Mouse (Mus musculus): Measurements from ENCODE around the gene Lemd1. TPM values are rescaled to one million over a fixed set of nuclear protein-coding genes. Genes with fewer than 3 reads are reported as not detected.

Gene Lemd1
- not detected in 2 replicates for polyA plus RNA-seq (2012; rRNA removed)

GRCm38 (mm10) chr1:132191093-132191785 lies at the start of gene Lemd1, which contains the start of gene AC124108.1:
Gene Lemd1 (plus strand): TSS chr1:132191431.
Gene AC124108.1 (plus strand): TSS chr1:132191457.
- no peak for TF ChIP-seq CTCF (IDR thresholded peaks at IDR 0.05; ENCODE audit: insufficient read depth, low read length)
- no peak for TF ChIP-seq POLR2A (IDR thresholded peaks at IDR 0.05; ENCODE audit: borderline replicate concordance, extremely low read depth, low read depth, low read length)
- no peak for DNase-seq
- whole genome bisulfite sequencing = 2% methylated on average over 34 of the region's 34 CpGs
- Histone ChIP-seq H3K4me3 (replicated peaks; ENCODE audit: extremely low read depth, low read depth, low read length) (peak within 1 kb of the TSS; percentile 41), H3K4me1 (ENCODE audit: control insufficient read depth, insufficient read depth, low read length) (peaks cover 4% of the 10 kb centered on the region)

- no peak for DNase-seq
- no peak overlapping the region for H3K4me3 ChIP-seq (replicated peaks; ENCODE audit: extremely low read depth, low read depth, low read length)
- no peaks in the 10 kb centered on the region for H3K4me1 ChIP-seq (ENCODE audit: control insufficient read depth, insufficient read depth, low read length)
- 76% methylated on average over 13 of the region's 13 CpGs for WGBS
- no peak for TF ChIP-seq CTCF (IDR thresholded peaks at IDR 0.05; ENCODE audit: insufficient read depth, low read length)
Observed at GRCm38 (mm10) chr1:132141753-132142152, 49.5 kb upstream of the Lemd1 start.

- TF ChIP-seq CTCF (IDR thresholded peaks at IDR 0.05; ENCODE audit: insufficient read depth, low read length) = no peak
- no peak for TF ChIP-seq POLR2A (IDR thresholded peaks at IDR 0.05; ENCODE audit: borderline replicate concordance, extremely low read depth, low read depth, low read length)
- 18% methylated on average over 5 of the region's 5 CpGs for WGBS
- Histone ChIP-seq H3K4me3 (replicated peaks; ENCODE audit: extremely low read depth, low read depth, low read length) (no peak overlapping the region), H3K4me1 (ENCODE audit: control insufficient read depth, insufficient read depth, low read length) (no peaks in the 10 kb centered on the region)
- DNase-seq = no peak
Observed at GRCm38 (mm10) chr1:132143079-132143478, 48.2 kb upstream of the Lemd1 start.

GRCm38 (mm10) chr1:132143730-132144129 lies 47.5 kb upstream of the Lemd1 start:
- Histone ChIP-seq H3K4me1 (ENCODE audit: control insufficient read depth, insufficient read depth, low read length) (no peaks in the 10 kb centered on the region), H3K4me3 (replicated peaks; ENCODE audit: extremely low read depth, low read depth, low read length) (no peak overlapping the region)
- TF ChIP-seq CTCF (IDR thresholded peaks at IDR 0.05; ENCODE audit: insufficient read depth, low read length) (no peak), POLR2A (IDR thresholded peaks at IDR 0.05; ENCODE audit: borderline replicate concordance, extremely low read depth, low read depth, low read length) (no peak)
- WGBS = 68% methylated on average over 4 of the region's 4 CpGs
- DNase-seq = no peak

- 63% methylated on average over 2 of the region's 2 CpGs for WGBS
- Histone ChIP-seq H3K4me3 (replicated peaks; ENCODE audit: extremely low read depth, low read depth, low read length) (no peak overlapping the region), H3K4me1 (ENCODE audit: control insufficient read depth, insufficient read depth, low read length) (no peaks in the 10 kb centered on the region)
- TF ChIP-seq POLR2A (IDR thresholded peaks at IDR 0.05; ENCODE audit: borderline replicate concordance, extremely low read depth, low read depth, low read length) = no peak
- TF ChIP-seq CTCF (IDR thresholded peaks at IDR 0.05; ENCODE audit: insufficient read depth, low read length) = no peak
- no peak for DNase-seq
Observed at GRCm38 (mm10) chr1:132144223-132144622, 47.0 kb upstream of the Lemd1 start.

GRCm38 (mm10) chr1:132144837-132145236 lies 46.4 kb upstream of the Lemd1 start:
- Histone ChIP-seq H3K4me1 (ENCODE audit: control insufficient read depth, insufficient read depth, low read length) (no peaks in the 10 kb centered on the region), H3K4me3 (replicated peaks; ENCODE audit: extremely low read depth, low read depth, low read length) (no peak overlapping the region)
- DNase-seq = no peak
- TF ChIP-seq POLR2A (IDR thresholded peaks at IDR 0.05; ENCODE audit: borderline replicate concordance, extremely low read depth, low read depth, low read length) = no peak
- no peak for TF ChIP-seq CTCF (IDR thresholded peaks at IDR 0.05; ENCODE audit: insufficient read depth, low read length)
- WGBS = 85% methylated on average over 3 of the region's 3 CpGs

- 72% methylated on average over 8 of the region's 8 CpGs for WGBS
- DNase-seq = no peak
- 0 out of 2 replicates have a peak, but pooled peaks cover 3% of the 10 kb centered on the region for H3K4me1 ChIP-seq (ENCODE audit: control insufficient read depth, insufficient read depth, low read length)
- H3K4me3 ChIP-seq (replicated peaks; ENCODE audit: extremely low read depth, low read depth, low read length) = no peak overlapping the region
- TF ChIP-seq CTCF (IDR thresholded peaks at IDR 0.05; ENCODE audit: insufficient read depth, low read length) (no peak), POLR2A (IDR thresholded peaks at IDR 0.05; ENCODE audit: borderline replicate concordance, extremely low read depth, low read depth, low read length) (no peak)
Observed at GRCm38 (mm10) chr1:132145973-132146685, 45.1 kb upstream of the Lemd1 start.

GRCm38 (mm10) chr1:132149410-132149809 lies 41.8 kb upstream of the Lemd1 start:
- 68% methylated on average over 2 of the region's 2 CpGs for WGBS
- TF ChIP-seq CTCF (IDR thresholded peaks at IDR 0.05; ENCODE audit: insufficient read depth, low read length) = no peak
- no peak for TF ChIP-seq POLR2A (IDR thresholded peaks at IDR 0.05; ENCODE audit: borderline replicate concordance, extremely low read depth, low read depth, low read length)
- peaks cover 11% of the 10 kb centered on the region; the same call in 1 of the 2 replicates for H3K4me1 ChIP-seq (ENCODE audit: control insufficient read depth, insufficient read depth, low read length)
- no peak for DNase-seq
- H3K4me3 ChIP-seq (replicated peaks; ENCODE audit: extremely low read depth, low read depth, low read length) = no peak overlapping the region

GRCm38 (mm10) chr1:132150171-132150570 lies 41.1 kb upstream of the Lemd1 start:
- TF ChIP-seq CTCF (IDR thresholded peaks at IDR 0.05; ENCODE audit: insufficient read depth, low read length) = no peak
- TF ChIP-seq POLR2A (IDR thresholded peaks at IDR 0.05; ENCODE audit: borderline replicate concordance, extremely low read depth, low read depth, low read length) = no peak
- DNase-seq = no peak
- H3K4me1 ChIP-seq (ENCODE audit: control insufficient read depth, insufficient read depth, low read length) = peaks cover 11% of the 10 kb centered on the region; the same call in 1 of the 2 replicates
- whole genome bisulfite sequencing = 66% methylated on average over 1 of the region's 1 CpGs
- no peak overlapping the region for H3K4me3 ChIP-seq (replicated peaks; ENCODE audit: extremely low read depth, low read depth, low read length)

Data from lung, adult 2 months (tissue).